Mouse (Mus musculus) G1E (cell line): ENCODE measurements around the gene Acta1. TPM values are rescaled to one million over a fixed set of nuclear protein-coding genes. Genes with fewer than 3 reads are reported as not detected.

ENCODE experiments used
- ATAC-seq: 2 replicates; pipeline ENCODE4 v1.8.0; 2016; ENCODE audit warnings: mild to moderate bottlenecking; ENCODE audit not compliant: insufficient number of reproducible peaks, poor library complexity, low FRiP score, severe bottlenecking; ENCODE audit errors: extremely low read depth
- DNase-seq: peaks from one replicate; pipeline ENCODE4 v3.0.0; 2012; ENCODE audit warnings: low spot score
- H3K27me3 ChIP-seq: 2 replicates; pipeline ENCODE4 v1.6.1; 2012; ENCODE audit warnings: mild to moderate bottlenecking, low read length, inconsistent platforms; ENCODE audit not compliant: insufficient read depth
- H3K36me3 ChIP-seq: replicated peaks from 2 replicates; pipeline ENCODE3; 2012; ENCODE audit warnings: mild to moderate bottlenecking, inconsistent platforms
- H3K4me1 ChIP-seq: 2 replicates; pipeline ENCODE4 v1.6.1; 2012; ENCODE audit warnings: low read depth, low read length, inconsistent platforms, mixed read lengths; ENCODE audit not compliant: insufficient read depth
- H3K4me3 ChIP-seq: 2 replicates; pipeline ENCODE4 v1.5.1; 2012; ENCODE audit warnings: low read depth, mild to moderate bottlenecking, inconsistent platforms, low read length, moderate library complexity, mixed read lengths
- H3K9me3 ChIP-seq: replicated peaks from 2 replicates; pipeline ENCODE4 v1.6.1; 2012; ENCODE audit warnings: inconsistent platforms
- CTCF ChIP-seq: IDR thresholded peaks from 2 replicates; pipeline ENCODE4 v1.5.1; 2012; ENCODE audit warnings: low read depth, low read length, inconsistent platforms, mixed read lengths
- GATA1 ChIP-seq: IDR thresholded peaks from 2 replicates; pipeline ENCODE4 v1.6.1; 2012; ENCODE audit warnings: borderline replicate concordance, low read length, inconsistent platforms, mixed read lengths
- GATA2 ChIP-seq: IDR thresholded peaks from 2 replicates; pipeline ENCODE4 v1.6.1; 2012; ENCODE audit warnings: low read depth, low read length, inconsistent platforms, borderline replicate concordance
- POLR2AphosphoS5 ChIP-seq: IDR thresholded peaks from 2 replicates; pipeline ENCODE4 v1.6.1; 2012; ENCODE audit warnings: low read depth, low read length, inconsistent platforms; ENCODE audit not compliant: insufficient replicate concordance
- TAL1 ChIP-seq: conservative IDR thresholded peaks from 2 replicates; pipeline ENCODE4 v1.6.1; 2012; ENCODE audit warnings: low read depth, low read length, inconsistent platforms, mixed read lengths
- polyA plus RNA-seq: library from polyadenylated mRNA; stranded (reverse); fragments of >175 nt; gene quantifications from 2 replicates; pipeline ENCODE4 v1.2.3, GENCODE M21; 2012
- total RNA-seq, 2 experiments: library from RNA; stranded (forward) in 1 of 2; stranded (reverse) in 1 of 2; fragments of 200-1000 nt in 1 of 2; fragments of >200 nt in 1 of 2; fragmentation: Nextera tagmentation in 1 of 2; gene quantifications; 2 replicates each; pipeline ENCODE4 v1.2.3; 2014 to 2017

The Acta1 gene
- total and polyA plus RNA-seq, 3 experiments = 0.07 TPM; not detected in 2

- no peak overlapping the region for H3K4me3 ChIP-seq
- TF ChIP-seq CTCF (no peak), POLR2AphosphoS5 (no peak), TAL1 (no peak), GATA2 (no peak), GATA1 (no peak)
- H3K36me3 ChIP-seq = no peaks in the 10 kb centered on the region
- H3K9me3 ChIP-seq = no peaks in the 10 kb centered on the region
- peaks cover 44% of the 10 kb centered on the region for H3K27me3 ChIP-seq
- H3K4me1 ChIP-seq = no peaks in the 10 kb centered on the region
- no peak for ATAC-seq
- no peak for DNase-seq
Measured at GRCm38 (mm10) chr8:123887163-123887562, 7.4 kb downstream of the Acta1 start.

GRCm38 (mm10) chr8:123884721-123885565 lies 9.6 kb downstream of the Acta1 start:
- Histone ChIP-seq H3K36me3 (no peaks in the 10 kb centered on the region), H3K27me3 (peaks cover 42% of the 10 kb centered on the region), H3K4me3 (no peak overlapping the region), H3K9me3 (no peaks in the 10 kb centered on the region), H3K4me1 (no peaks in the 10 kb centered on the region)
- ATAC-seq = no peak
- TF ChIP-seq CTCF = no peak
- TF ChIP-seq GATA1 = no peak
- no peak for TF ChIP-seq GATA2
- TF ChIP-seq TAL1 = no peak
- no peak for TF ChIP-seq POLR2AphosphoS5
- no peak for DNase-seq

GRCm38 (mm10) chr8:123883094-123883493 lies 11.5 kb downstream of the Acta1 start:
- Histone ChIP-seq H3K36me3 (no peaks in the 10 kb centered on the region), H3K9me3 (no peaks in the 10 kb centered on the region), H3K4me1 (no peaks in the 10 kb centered on the region), H3K4me3 (no peak overlapping the region), H3K27me3 (peaks cover 45% of the 10 kb centered on the region)
- ATAC-seq (no peak), DNase-seq (no peak)
- TF ChIP-seq TAL1 = no peak
- TF ChIP-seq POLR2AphosphoS5 = no peak
- no peak for TF ChIP-seq CTCF
- no peak for TF ChIP-seq GATA1
- TF ChIP-seq GATA2 = no peak

- no peaks in the 10 kb centered on the region for H3K36me3 ChIP-seq
- H3K27me3 ChIP-seq = peaks cover 46% of the 10 kb centered on the region
- no peaks in the 10 kb centered on the region for H3K4me1 ChIP-seq
- TF ChIP-seq CTCF (no peak), GATA1 (no peak), TAL1 (no peak), GATA2 (no peak), POLR2AphosphoS5 (no peak)
- ATAC-seq (no peak), DNase-seq (no peak)
- no peak overlapping the region for H3K4me3 ChIP-seq
- no peaks in the 10 kb centered on the region for H3K9me3 ChIP-seq
Measured at GRCm38 (mm10) chr8:123882412-123882811, 12.1 kb downstream of the Acta1 start.

- Histone ChIP-seq H3K9me3 (no peaks in the 10 kb centered on the region), H3K4me3 (no peak overlapping the region), H3K4me1 (no peaks in the 10 kb centered on the region), H3K36me3 (no peaks in the 10 kb centered on the region), H3K27me3 (peaks cover 39% of the 10 kb centered on the region)
- no peak for ATAC-seq
- no peak for TF ChIP-seq CTCF
- no peak for TF ChIP-seq GATA1
- TF ChIP-seq GATA2 = no peak
- no peak for TF ChIP-seq TAL1
- no peak for TF ChIP-seq POLR2AphosphoS5
- no peak for DNase-seq
Measured at GRCm38 (mm10) chr8:123880821-123881350, 13.7 kb downstream of the Acta1 start.

GRCm38 (mm10) chr8:123880271-123880670 lies 14.3 kb downstream of the Acta1 start:
- peaks cover 35% of the 10 kb centered on the region for H3K27me3 ChIP-seq
- H3K4me1 ChIP-seq = no peaks in the 10 kb centered on the region
- H3K4me3 ChIP-seq = no peak overlapping the region
- no peak for TF ChIP-seq POLR2AphosphoS5
- no peak for TF ChIP-seq GATA2
- TF ChIP-seq GATA1 = no peak
- no peak for TF ChIP-seq CTCF
- TF ChIP-seq TAL1 = no peak
- DNase-seq (no peak), ATAC-seq (no peak)
- no peaks in the 10 kb centered on the region for H3K36me3 ChIP-seq
- no peaks in the 10 kb centered on the region for H3K9me3 ChIP-seq
